Mouse (Mus musculus) myocyte (in vitro differentiated cells): ENCODE measurements around the gene Insl6.

ENCODE experiments used
- POLR2A ChIP-seq: IDR thresholded peaks from one replicate; pipeline ENCODE4 v1.6.1; 2011; ENCODE audit warnings: low read depth, mild to moderate bottlenecking, control low read depth, moderate library complexity; ENCODE audit not compliant: insufficient read length
- POLR2AphosphoS2 ChIP-seq: IDR thresholded peaks from one replicate; pipeline ENCODE4 v1.6.1; 2011; ENCODE audit warnings: low read depth, control low read depth; ENCODE audit not compliant: insufficient read length
- REST ChIP-seq: IDR thresholded peaks from one replicate; pipeline ENCODE4 v1.6.1; 2011; ENCODE audit warnings: mild to moderate bottlenecking, control low read depth, moderate library complexity; ENCODE audit not compliant: insufficient read depth, insufficient read length

DNA sequence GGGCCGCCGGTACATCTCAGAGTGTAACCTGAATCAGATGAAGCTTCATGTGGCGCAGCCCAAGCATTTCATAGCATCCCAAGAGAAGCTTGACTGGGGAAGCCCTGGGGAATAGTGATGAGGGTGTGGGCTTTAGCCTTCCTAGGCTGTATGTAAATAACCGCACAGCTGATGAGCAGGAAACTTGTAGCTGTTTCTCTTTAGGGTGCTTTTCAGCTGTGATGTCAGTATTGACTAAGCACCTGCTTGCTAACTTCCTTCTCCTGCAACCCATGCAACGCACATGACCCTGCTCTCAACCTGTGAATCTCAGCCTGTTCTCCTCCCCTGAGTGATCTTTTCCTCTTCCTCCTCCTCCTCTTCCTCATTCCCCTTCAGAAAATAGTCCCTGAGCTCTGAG is 38.9 kb upstream of the Insl6 start:
- TF ChIP-seq POLR2AphosphoS2 = no peak
- TF ChIP-seq POLR2A = no peak
- TF ChIP-seq REST = no peak
